Mouse (Mus musculus) c-Kit-positive CD71-negative TER-119-negative erythroid progenitor cells, embryonic 14.5 days (primary cell): ENCODE measurements at regions not wholly inside any gene's neighbourhood (a gene's known extent, or its start where the extent isn't known, plus 50 kb on each side); places are given as distances from the start of the nearest gene placed in this dataset.

Experiments
- DNase-seq: peaks from one replicate; pipeline ENCODE4 v3.0.0-alpha.2; 2013; ENCODE audit warnings: low read depth

DNA sequence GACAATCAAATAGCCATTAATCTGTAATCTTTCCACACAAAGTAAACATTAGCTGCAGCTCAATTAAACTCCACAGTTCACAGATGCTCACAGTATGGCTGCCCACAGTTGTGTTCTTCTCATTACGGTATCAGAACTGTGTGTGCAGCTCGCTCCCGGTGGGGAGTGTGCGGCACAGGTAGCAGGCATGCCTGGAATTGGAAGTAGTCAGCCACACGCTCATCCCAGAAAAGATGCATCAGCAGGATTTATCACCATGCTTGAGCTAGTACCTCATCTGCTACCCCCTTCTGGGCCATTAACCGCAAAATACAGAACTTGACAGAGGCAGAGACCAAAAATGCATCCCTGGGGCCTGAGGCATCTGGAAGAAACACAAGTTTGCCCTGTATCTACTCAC is 437.8 kb downstream of the Adam3 start:
- no peak for DNase-seq

DNA sequence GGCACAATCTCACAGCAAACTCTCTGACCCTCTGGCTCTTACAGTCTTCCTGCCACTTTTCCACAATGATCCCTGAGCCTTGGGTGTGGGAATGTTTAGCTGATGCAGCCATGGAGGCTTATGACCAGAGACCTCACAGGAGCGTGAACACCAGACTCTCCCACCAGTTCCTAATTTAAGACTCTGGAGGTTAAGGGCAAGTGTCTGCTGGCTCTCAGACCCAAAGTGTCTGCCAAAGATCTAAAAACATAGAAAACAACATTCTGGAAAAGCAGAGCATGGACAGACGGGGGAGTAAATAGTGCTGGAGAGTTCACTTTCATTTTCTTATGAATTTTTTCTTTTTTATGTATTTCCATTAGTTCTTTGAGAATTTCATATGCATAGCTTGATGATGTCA is 440.7 kb downstream of the Adam3 start:
- DNase-seq: no peak

DNA sequence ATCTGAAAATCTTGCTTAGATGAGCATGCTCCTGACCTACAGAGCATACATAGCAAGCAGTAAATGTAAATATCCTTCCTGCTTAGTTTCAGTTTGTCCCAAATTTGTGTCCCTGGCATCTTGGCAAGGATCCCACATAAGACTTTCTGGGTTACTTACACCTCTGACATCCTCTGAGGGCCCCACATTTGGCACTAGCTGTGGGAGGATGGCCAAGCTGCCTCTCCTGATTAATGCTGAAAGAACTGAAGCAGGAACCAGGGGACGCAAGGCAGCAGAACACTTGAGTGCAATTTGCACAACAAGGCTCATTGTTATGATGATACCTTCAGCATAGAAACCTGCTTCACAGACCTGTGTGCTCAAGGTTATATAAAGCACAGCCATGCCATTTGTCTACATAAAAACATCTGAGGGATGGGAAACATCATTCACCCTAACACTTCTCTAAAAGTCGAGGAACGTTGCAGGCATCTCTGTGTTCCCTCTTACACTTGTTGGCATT is 441.7 kb downstream of the Adam3 start:
- no peak for DNase-seq

DNA sequence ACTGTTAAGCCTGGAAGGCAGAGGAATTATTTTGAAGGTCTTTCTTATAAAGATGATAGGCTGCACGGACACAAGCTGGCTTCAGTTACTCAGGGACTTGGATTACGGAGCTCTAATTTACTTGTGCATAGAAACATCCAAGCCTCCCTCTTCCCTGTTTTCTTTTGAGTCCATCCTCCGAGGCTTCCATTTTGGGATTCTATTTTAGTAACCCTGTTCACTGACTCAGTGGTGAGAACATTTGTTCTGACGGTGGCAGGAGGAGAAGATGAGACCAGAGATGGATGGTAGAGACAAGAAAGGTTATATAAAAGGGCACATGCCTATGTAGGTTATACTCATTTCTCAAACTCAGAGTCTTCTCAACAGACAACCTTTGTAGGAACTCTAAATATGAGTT is 445.4 kb downstream of the Adam3 start:
- DNase-seq: no peak

DNA sequence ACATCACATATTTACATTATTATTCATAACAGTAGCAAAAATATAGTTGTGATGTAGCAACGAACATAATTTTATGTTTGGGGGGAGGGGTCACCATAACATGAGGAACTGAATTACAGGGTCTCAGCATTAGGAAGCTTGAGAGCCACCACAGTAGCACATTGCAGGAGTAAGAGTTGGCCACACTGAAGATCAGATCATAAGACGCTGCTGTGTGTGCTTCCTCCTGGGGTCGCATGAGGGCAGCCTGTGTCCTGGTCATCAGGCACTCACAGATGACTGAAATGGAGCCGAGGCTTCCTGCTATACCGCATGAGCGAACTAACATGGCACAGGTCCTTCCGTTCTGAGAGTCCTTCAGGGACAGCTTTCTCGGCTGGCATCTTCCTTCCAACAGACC is 447.3 kb downstream of the Adam3 start:
- no peak for DNase-seq

DNA sequence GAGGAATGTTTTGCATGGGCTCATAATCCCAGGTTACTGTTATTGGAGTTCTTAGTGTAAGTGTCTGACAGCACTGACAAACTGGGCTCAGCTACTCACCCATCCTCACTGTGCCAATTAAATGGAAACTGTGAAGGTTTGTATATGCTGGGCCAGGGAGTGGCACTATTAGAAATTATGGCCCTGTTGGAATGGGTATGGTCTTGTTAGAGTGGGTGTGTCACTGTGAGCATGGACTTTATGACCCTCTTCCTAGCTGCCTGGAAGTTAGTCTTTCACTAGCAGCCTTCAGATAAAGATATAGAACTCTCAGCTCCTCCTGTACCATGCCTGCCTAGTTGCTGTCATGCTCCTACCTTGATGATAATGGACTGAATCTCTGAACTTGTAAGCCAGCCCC is 464.3 kb downstream of the Adam3 start:
- DNase-seq: no peak

DNA sequence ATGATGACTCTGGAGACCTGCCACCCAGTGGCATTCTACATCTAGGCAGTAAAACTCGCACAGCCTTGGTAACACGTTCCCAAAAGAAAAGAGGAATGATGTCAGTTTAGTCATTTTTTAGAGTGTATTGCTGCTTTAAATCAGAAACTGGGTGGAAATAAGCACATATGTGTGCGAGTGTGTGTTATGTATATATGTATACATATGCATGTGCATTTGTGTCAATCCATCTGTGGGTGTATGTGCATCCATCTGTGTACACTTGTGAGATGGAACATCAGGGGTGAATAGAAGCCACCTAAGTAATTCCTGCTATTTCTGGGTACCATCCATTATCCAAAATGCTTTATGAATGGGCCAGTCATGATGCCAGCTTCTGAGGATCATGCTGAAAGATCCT is 467.0 kb downstream of the Adam3 start:
- no peak for DNase-seq

DNA sequence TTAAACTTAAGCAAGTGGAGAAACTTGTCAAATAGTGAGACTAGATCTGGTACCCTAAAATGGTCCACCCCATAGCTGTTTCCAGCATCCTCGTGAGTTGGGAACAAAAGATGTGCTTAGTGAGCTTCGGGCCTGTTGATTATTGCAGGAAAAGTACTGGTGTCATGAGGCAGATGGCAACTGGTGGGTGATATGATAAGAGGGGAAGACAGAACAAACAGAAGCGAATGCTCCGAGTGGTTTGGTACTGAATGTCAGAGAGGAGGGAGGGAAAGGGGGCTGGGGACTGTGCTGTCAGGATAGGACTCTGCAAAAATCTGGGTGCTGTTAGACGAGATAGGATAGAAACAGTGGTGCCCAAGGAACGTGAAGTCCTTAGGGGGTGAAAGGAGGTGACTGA is 483.4 kb downstream of the Adam3 start:
- DNase-seq: no peak

DNA sequence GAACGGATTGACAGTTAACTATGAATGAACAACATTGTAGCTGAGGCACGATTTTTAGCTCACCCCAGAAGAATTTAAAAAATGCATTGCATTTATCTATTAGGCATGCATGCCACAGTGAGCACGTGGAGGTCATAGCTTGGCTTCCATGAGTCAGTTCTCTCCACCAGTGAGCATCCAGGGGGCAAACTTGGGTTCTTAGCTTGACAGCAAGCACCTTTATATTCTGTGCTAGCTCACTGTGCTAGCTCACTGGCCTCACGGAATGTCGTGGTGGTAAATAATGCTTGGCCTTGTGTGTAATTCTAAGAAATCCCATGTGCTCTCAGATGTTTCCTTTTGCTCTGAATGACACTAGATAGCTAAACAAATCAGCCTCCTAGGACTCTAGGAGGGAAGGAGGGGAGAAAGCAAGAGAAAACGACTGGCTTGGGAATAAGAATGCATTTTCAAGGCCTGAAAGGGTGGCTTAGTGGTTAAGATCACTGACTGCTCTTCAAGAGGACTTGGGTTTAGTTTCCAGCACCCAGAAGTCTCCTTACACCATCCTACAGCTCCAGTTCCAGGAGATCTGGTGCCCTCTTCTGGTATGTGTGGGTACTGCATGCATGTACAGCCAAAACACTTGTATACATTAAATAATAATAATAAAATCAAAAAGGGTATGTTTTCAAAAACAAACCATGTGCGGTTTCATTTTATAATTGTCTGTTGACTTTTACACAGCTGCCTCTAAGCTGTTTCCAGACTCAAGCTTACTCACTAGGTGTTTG is 485.3 kb downstream of the Adam3 start:
- DNase-seq: no peak

DNA sequence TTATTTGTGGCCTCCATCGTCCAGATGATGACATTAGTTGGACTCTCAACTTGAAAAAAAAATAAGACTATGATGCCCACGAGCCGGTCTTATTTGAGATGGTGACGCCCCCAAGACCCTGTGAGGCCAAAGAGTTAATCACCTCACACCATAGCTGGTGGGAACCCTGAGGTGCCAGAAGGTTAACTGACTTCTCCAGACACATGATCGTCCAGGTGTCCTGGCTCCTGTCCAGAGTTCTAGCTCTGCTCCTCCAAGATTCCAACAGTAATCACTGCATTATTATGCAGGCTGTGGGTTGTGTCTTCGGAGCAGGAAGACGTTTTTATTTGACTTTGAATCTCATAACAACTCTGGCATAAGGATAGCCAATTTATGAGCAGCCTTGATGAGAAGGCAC is 490.7 kb downstream of the Adam3 start:
- DNase-seq: no peak

DNA sequence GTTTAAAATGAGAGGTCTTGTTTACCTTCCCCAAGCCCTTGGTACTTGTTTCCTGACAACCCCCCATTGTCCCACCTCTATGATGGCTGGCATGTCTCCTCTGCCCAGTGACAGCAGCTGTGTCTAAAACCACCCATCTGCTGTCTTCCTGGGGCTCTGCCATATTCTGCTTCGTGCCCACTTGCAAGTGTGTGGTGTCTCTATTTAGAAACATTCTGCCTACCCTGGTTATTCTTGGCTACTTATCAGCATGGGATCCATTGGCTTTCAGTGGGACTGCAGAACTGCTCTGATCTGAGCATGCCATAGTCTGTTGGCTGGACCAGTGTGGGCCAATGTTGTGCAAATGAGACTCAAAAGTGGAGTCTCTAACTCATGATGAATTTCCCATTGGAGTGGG is 497.5 kb downstream of the Adam3 start:
- DNase-seq: no peak

DNA sequence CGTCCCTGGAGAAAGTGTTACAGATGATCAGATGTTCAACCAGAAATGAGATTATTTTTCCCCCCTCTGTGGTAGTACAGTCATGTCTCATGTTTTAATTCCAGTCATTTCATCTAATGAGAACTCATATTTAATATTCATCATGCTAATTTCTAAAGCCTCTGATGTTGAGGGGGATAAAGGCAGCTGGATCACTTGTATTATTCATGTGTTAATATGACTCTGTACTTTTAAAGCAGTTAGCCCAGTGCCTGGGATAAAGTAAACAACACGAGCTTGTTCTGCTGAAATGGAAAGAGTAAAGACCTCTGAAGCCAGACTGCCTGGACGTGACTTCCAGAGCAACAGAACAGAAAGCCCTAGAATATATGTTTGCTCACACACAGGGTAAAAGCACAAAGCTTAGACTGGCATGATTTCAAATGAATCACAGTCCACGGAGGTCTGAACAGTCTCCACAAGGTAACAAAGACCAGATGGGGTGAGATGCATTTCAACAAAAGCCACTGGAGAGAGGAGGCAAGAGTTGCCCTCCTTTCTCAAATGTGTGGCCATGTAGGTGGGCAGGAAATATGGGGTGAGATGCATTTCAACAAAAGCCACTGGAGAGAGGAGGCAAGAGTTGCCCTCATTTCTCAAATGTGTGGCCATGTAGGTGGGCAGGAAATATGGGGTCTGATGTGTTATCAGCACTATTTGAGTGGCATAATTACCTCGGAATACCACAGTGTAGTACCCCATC is 498.1 kb downstream of the Adam3 start:
- DNase-seq: no peak

DNA sequence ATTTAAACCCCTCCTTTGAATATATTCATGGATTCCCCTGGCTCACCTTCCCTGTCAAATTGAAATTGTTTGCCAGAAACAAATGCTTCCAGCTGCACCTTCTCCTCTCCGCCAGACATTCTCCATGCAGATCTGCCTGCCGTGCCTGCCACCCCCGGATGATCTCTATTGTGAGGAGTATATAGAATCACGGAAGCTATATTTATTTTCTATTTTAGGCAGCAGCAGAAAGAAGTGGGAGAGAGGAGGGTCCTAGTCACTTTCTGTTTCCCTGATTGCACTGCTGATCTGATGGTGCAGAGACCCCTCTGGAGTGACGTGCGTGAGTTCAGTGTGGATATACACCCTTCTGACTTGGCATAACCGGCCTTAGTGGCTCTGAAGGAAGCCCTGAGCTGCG is 505.4 kb downstream of the Adam3 start:
- no peak for DNase-seq

DNA sequence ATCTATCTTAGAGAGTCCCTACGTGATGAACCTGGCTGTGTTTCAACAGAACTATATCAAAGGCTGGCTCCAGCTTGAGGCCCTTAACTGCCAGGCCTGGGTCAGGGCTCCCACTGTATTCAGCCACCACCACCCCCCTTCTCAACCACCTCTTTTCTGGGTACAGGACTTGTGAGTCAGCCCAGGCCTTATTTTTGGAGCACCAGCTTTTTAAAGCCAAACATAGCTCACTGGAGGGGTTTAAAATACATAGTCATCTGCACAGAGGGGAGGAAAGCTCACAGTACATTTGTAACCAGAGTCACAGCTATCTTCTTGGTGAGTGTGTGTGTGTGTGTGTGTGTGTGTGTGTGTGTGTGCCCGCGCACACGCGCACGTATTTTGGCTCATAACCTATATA is 509.0 kb downstream of the Adam3 start:
- no peak for DNase-seq

DNA sequence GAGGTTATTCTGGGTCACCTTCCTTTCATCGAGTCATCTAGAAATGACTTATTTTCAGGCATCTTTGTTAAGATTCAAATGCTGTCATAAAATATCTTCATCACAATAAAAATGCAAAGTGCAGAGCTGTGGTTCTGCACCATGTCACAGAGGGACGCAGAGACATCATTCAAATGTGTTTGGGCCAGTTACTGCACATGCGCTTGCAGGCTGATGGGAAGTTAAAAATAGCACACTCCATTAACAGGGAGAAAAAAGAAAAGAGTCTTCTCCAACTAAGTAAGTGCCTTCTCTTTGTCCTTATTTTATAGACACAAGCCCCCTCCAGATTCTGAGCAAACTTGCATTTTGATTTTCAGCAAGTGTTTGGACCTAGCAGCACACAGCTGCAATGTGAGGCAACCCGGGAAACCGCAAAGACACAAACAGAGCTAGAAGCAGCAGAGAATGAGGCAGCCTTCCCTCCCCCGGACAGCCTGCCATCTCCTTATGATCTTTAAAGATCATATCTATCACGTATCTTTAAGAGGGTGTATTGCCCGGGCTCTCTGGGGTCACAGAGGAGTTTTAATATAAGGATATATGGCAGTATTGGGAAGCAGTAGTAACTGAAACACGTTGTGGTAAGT is 510.0 kb downstream of the Adam3 start:
- no peak for DNase-seq

DNA sequence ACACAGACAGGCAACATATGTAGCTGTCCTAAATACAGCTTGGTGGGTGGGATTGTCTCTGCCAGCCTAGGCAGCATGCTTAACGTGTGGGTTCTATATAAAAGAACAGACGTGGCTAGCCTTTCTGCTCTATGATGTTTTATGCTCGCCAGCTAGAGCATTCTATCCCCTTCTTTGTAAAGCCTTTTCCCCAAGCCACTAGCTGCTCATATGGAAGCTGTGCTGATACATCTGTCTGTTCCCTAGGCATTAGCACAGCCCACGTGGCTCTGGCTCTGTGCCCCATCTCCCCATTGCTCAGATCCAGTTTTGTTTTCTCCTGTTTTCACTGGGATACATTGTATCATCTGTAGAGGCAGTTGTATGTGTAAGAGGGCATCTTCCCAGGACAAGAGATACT is 511.3 kb downstream of the Adam3 start:
- no peak for DNase-seq

DNA sequence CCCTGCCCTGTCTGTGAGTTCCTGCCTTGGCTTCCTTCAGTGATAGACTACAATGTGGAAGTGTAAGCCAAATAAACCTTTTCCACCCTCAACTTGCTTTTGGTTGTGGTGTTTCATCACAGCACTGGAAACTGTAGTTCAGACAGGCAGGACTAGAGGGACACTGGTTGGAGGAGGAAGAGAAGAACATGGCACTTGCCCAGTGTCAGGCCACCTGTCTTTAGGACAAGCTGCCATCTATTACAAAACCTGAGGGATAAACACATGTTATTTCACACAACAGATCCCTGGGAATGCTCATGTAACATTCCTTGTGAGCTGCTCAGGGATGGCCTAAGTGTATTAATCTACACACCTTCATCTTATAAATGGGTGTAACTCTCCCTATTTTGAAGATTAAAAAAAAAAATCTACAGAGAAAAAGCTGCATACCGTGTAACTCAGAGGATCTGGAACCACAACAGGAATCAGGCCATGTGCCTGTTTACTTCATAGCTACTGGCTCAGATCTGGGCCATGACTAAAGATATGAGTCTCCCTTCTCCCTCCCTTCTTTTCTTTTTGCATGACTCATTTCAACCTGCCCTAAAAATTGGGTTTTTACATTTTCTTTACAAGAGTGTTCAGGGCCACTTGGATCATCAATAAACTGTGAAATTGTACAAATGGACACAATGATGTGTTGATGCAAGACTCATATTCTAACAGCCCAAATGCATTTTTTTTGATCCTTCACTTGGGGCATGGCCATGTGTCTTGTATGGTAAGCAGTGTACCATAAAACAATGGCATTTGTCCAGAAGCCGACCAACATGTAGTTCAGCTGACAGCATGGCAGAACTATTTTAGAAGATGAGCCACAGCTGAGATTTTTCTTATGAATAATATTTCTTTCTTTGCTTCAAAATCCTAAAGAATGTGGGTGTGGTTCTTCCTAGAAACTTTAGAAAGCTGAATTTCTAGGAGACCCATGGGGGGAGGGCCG is 513.1 kb downstream of the Adam3 start:
- no peak for DNase-seq

DNA sequence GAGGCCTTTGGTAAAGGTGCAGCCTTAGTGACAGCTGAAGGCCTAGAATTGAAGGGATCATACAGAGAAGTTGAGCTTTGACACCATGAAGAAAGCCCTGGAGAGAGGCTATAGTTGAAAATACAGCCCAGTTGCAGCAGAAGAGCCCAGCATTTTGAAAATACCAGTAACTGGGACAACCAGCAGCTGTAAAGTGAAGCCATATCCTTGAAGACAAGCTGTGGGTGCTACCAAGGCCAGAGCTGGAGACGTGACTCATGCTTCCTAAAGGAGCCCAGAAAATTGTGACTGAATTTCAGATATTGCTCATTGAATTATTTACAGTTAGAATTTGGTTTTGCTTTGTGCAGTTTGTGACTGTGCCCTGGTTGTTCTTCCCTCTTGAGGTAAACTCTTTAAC is 514.6 kb downstream of the Adam3 start:
- DNase-seq: no peak
